Mouse (Mus musculus) neural tube, embryonic 14.5 days (tissue): ENCODE results near the gene Cd209g. TPM values are rescaled to one million over a fixed set of nuclear protein-coding genes. Genes with fewer than 3 reads are reported as not detected.
"Not testable (repeated sequence)": the region's sequence is repeated elsewhere in the genome, so short reads cannot be mapped to it uniquely, and the experiment has no call there.

Experiments used
- ATAC-seq: fragments of 200-750 bp; cut with Nextera tagmentation; 2 replicates; pipeline ENCODE4 v1.8.0; 2017; ENCODE audit warnings: low read depth, mild to moderate bottlenecking, moderate TSS enrichment, moderate library complexity
- H3K27ac ChIP-seq: fragments of 300-500 bp; sonication (generic); 2 replicates; pipeline ENCODE4 v1.5.1; 2014; ENCODE audit warnings: low read depth, mild to moderate bottlenecking, control low read depth, low read length, moderate library complexity, mixed read lengths
- H3K27me3 ChIP-seq: fragments of 300-500 bp; sonication (generic); 2 replicates; pipeline ENCODE4 v1.6.1; 2014; ENCODE audit warnings: low read length; ENCODE audit not compliant: control insufficient read depth, insufficient read depth
- H3K36me3 ChIP-seq: fragments of 300-500 bp; sonication (generic); 2 replicates; pipeline ENCODE4 v1.6.1; 2014; ENCODE audit warnings: low read length, mixed read lengths; ENCODE audit not compliant: control insufficient read depth, insufficient read depth
- H3K4me1 ChIP-seq: fragments of 300-500 bp; sonication (generic); 2 replicates; pipeline ENCODE4 v1.6.1; 2014; ENCODE audit warnings: low read length; ENCODE audit not compliant: control insufficient read depth, insufficient read depth
- H3K4me2 ChIP-seq: fragments of 300-500 bp; sonication (generic); 2 replicates; pipeline ENCODE4 v1.6.1; 2014; ENCODE audit warnings: mild to moderate bottlenecking, low read depth, low read length, control low read depth
- H3K4me3 ChIP-seq: fragments of 300-500 bp; sonication (generic); 2 replicates; pipeline ENCODE4 v1.5.1; 2014; ENCODE audit warnings: low read depth, low read length, control low read depth, mixed read lengths
- H3K9ac ChIP-seq: fragments of 300-500 bp; sonication (generic); replicated peaks from 2 replicates; pipeline ENCODE4 v1.6.1; 2014; ENCODE audit warnings: low read depth, mild to moderate bottlenecking, control low read depth, low read length, mixed read lengths
- H3K9me3 ChIP-seq: fragments of 300-500 bp; sonication (generic); 2 replicates; pipeline ENCODE4 v1.6.1; 2016; ENCODE audit warnings: low read length; ENCODE audit not compliant: control insufficient read depth
- WGBS: fragments of 180-500 bp; shearing (Covaris S2); extraction: QIAGEN DNeasy Blood & Tissue Kit; methylation state at CpG from one replicate; pipeline ENCODE4 v1.1.7; 2014; 5-methylcytosine and 5-hydroxymethylcytosine counted together
- polyA plus RNA-seq: library from polyadenylated mRNA; unstranded; fragments of >200 nt; fragmentation: Nextera tagmentation; extraction: Ambion mirVana; gene quantifications from 2 replicates; pipeline ENCODE4 v1.2.1, GENCODE M21; 2014

Gene Cd209g
- polyA plus RNA-seq: not detected in 2 replicates

DNA sequence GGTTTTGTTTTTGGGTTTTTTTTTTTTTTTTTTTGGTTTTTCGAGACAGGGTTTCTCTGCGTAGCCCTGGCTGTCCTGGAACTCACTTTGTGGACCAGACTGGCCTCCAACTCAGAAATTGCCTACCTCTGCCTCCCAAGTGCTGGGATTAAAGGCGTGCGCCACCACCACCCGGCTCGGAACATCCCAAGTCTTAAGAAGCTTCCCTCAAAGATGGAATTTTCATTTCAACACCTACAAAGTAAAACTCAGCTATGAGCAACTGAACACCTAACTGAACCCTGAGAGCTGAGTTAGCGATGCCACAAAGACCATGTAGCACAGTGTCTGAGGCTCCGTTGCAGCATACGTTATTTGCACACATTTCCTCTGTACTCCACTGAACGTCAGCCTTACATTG, at the start of gene Cd209g:
Cd209g (plus strand) TSS at position 301 of the 400 bp plus-strand sequence.
- WGBS: 94% methylated on average over 10 of the region's 10 CpGs
- no peak for ATAC-seq
- H3K27ac ChIP-seq: no peak within 1 kb of the TSS
- no peaks in the 10 kb centered on the region for H3K36me3 ChIP-seq
- H3K27me3 ChIP-seq: no peaks in the 10 kb centered on the region
- H3K4me1 ChIP-seq: no peaks in the 10 kb centered on the region
- no peak within 1 kb of the TSS for H3K4me3 ChIP-seq
- H3K9ac ChIP-seq: no peak within 1 kb of the TSS
- no peaks in the 10 kb centered on the region for H3K9me3 ChIP-seq
- H3K4me2 ChIP-seq: no peak within 1 kb of the TSS

DNA sequence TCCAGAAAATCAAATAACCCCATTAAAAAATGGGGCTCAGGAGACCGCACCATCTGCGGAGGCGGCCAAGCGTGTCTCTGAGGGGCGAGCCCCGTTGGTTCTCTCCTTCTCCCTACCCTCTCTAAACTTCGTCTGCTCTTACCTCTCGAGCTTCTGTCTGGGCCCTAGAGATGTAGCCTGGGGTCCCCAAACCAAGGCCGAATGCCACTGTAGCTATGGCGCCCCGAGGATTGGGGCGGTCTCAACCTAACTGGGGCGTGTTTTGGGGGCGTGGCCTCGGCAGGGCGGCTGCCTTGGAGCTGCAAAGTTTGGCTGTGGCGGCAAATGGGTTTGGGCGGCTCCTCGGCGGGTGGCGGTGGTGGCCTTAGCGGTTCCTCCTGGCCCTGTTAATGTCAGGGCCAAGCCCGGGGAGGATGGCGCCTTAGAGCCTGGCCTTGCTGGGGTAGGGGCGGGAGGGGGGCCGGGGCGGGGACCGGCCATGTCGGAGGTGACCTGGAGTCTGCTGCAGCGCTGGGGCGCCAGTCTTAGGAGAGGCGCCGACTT, 46.6 kb upstream of the Cd209g start:
- H3K9me3 ChIP-seq, H3K4me2 ChIP-seq, H3K36me3 ChIP-seq, H3K27ac ChIP-seq, H3K4me1 ChIP-seq, H3K4me3 ChIP-seq, H3K9ac ChIP-seq, H3K27me3 ChIP-seq: not testable (repeated sequence)
- ATAC-seq: 0 out of 2 replicates have a peak, but pooled peaks have one; percentile 51
- 43% methylated on average over 33 of the region's 33 CpGs for WGBS

DNA sequence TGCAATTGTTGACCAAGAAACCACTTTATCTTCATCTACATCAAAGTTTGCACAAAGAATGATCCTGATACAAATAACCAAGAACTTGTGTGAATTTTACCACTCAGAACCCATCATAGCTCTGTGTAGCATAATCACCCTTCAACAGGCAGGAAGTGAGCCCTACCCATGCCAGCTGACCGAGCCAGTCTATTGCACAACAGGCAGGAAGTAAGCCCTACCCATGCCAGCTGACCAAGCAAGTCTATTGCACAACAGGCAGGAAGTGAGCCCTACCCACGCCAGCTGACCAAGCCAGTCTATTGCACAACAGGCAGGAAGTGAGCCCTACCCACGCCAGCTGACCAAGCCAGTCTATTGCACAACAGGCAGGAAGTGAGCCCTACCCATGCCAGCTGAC, 45.4 kb upstream of the Cd209g start:
- H3K27me3 ChIP-seq, ATAC-seq, H3K4me1 ChIP-seq, H3K9me3 ChIP-seq, H3K9ac ChIP-seq, H3K4me3 ChIP-seq, H3K4me2 ChIP-seq, H3K27ac ChIP-seq, H3K36me3 ChIP-seq: not testable (repeated sequence)
- 90% methylated on average over 3 of the region's 3 CpGs for WGBS

- H3K36me3 ChIP-seq, H3K27me3 ChIP-seq, ATAC-seq, H3K4me2 ChIP-seq, H3K9ac ChIP-seq, H3K27ac ChIP-seq, H3K4me3 ChIP-seq, H3K9me3 ChIP-seq, H3K4me1 ChIP-seq: not testable (repeated sequence)
- 89% methylated on average over 1 of the region's 2 CpGs for WGBS
Observed at GRCm38 (mm10) chr8:4105735-4106134, 28.2 kb upstream of the Cd209g start, which contains the start of gene Cd209f. Cd209f (minus strand) TSS chr8:4105835.

GRCm38 (mm10) chr8:4139660-4140646, 6.1 kb downstream of the Cd209g start:
- 12% methylated on average over 12 of the region's 12 CpGs for WGBS
- peak; percentile 80 for ATAC-seq

GRCm38 (mm10) chr8:4141721-4142120, 7.8 kb downstream of the Cd209g start:
- ATAC-seq: no peak
- Histone ChIP-seq H3K4me1 (no peaks in the 10 kb centered on the region), H3K4me3 (no peak overlapping the region), H3K36me3 (no peaks in the 10 kb centered on the region), H3K9me3 (no peaks in the 10 kb centered on the region), H3K9ac (no peak overlapping the region), H3K27ac (no peak overlapping the region), H3K27me3 (no peaks in the 10 kb centered on the region), H3K4me2 (no peak overlapping the region)
- WGBS: 62% methylated on average over 3 of the region's 3 CpGs

More at GRCm38 (mm10) chr8:4139660-4140646, 6.1 kb downstream of the Cd209g start:
- Histone ChIP-seq H3K27me3 (no peaks in the 10 kb centered on the region), H3K4me2 (no peak overlapping the region), H3K27ac (no peak overlapping the region), H3K9me3 (no peaks in the 10 kb centered on the region), H3K36me3 (no peaks in the 10 kb centered on the region), H3K4me3 (no peak overlapping the region), H3K9ac (no peak overlapping the region), H3K4me1 (no peaks in the 10 kb centered on the region)

DNA sequence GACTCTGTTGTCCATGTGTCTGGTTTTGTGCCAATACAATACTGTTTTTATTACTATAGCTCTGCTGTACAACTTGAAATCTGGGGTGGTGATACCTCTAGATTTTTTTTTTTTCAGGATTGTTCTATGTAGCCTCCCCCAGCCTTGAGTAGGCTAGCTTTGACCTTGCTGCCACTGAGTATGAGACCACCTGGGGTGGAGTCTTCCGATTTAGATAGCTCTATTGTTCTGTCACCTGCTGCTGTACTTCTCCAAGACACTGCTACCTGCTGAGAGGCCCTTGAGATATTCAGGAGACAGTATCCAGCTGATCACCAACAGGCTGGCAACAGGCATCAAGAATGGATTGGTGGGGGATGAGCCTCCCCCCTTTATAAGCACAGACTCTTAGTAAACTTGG, 13.4 kb downstream of the Cd209g start:
- Histone ChIP-seq H3K36me3 (no peaks in the 10 kb centered on the region), H3K27me3 (no peaks in the 10 kb centered on the region), H3K27ac (no peak overlapping the region), H3K4me3 (no peak overlapping the region), H3K9me3 (no peaks in the 10 kb centered on the region), H3K4me1 (no peaks in the 10 kb centered on the region), H3K9ac (no peak overlapping the region), H3K4me2 (no peak overlapping the region)
- 21% methylated on average over 1 of the region's 1 CpGs for WGBS
- ATAC-seq: no peak

DNA sequence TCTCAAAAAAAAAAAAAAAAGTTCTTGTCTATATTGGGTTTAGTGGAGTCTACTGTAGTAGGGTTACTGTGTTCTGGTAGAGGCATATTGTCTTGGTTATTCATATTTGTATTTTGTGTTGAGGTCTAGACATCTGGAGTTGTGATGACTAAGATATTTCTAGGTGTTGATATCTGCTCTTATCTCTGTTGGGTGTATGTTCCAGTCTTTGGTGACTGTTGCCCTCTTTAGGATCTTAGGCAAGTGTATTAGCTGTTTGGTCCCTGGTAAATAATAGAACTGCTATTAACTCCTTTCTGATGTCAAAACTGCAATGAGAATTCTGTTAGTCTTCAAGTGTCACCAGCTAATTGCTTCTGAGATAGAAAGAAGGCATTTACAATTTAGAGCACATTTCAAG, 21.0 kb downstream of the Cd209g start:
- Histone ChIP-seq H3K4me1 (no peaks in the 10 kb centered on the region), H3K4me2 (no peak overlapping the region), H3K9ac (no peak overlapping the region), H3K9me3 (no peaks in the 10 kb centered on the region), H3K27ac (no peak overlapping the region), H3K4me3 (no peak overlapping the region), H3K36me3 (no peaks in the 10 kb centered on the region), H3K27me3 (no peaks in the 10 kb centered on the region)
- no peak for ATAC-seq

DNA sequence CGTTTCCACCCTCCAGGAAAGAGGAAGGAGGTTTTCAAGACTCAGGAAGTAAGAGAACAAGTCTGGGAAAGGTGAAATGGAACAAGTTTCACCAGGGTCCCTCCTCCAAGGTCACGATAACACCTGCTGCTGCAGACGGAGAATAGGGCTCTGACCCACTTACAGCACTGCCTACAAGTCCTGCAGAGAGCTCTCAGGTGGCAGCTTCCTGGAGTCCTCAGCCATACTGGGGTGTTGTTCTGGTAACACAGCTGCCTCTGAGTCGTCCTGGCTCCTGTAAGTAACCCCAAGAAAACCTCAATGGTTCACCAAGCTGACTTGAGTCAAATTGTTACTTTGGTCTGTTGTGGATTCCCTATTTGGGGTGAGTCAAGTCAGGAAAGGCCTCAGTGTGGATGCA, 28.9 kb downstream of the Cd209g start:
- Histone ChIP-seq H3K27me3 (no peaks in the 10 kb centered on the region), H3K9ac (no peak overlapping the region), H3K4me2 (no peak overlapping the region), H3K9me3 (no peaks in the 10 kb centered on the region), H3K4me1 (peaks cover 6% of the 10 kb centered on the region), H3K27ac (no peak overlapping the region), H3K4me3 (no peak overlapping the region), H3K36me3 (no peaks in the 10 kb centered on the region)
- no peak for ATAC-seq
- WGBS: 58% methylated on average over 4 of the region's 4 CpGs
